Mouse (Mus musculus) forebrain, embryonic 14.5 days (tissue): ENCODE data around the gene Chn1. TPM values are rescaled to one million over a fixed set of nuclear protein-coding genes. Genes with fewer than 3 reads are reported as not detected.

Experiments used
- ATAC-seq: fragments of 200-750 bp; cut with Nextera tagmentation; 2 replicates; pipeline ENCODE4 v1.8.0; 2017; ENCODE audit warnings: mild to moderate bottlenecking, moderate library complexity
- DNase-seq: peaks from one replicate; pipeline ENCODE4 v3.0.0-alpha.2; 2015; ENCODE audit warnings: low spot score
- H3K27ac ChIP-seq: fragments of 300-500 bp; sonication (generic); 2 replicates; pipeline ENCODE4 v1.5.1; 2014; ENCODE audit warnings: low read depth, mild to moderate bottlenecking, control low read depth, low read length, moderate library complexity
- H3K27me3 ChIP-seq: fragments of 300-500 bp; sonication (generic); replicated peaks from 2 replicates; pipeline ENCODE4 v1.6.1; 2014; ENCODE audit warnings: low read length, control low read depth, mixed read lengths; ENCODE audit not compliant: control insufficient read depth, insufficient read depth
- H3K36me3 ChIP-seq: fragments of 300-500 bp; sonication (generic); 2 replicates; pipeline ENCODE4 v1.6.1; 2014; ENCODE audit warnings: low read length, control low read depth; ENCODE audit not compliant: control insufficient read depth, insufficient read depth
- H3K4me1 ChIP-seq: fragments of 300-500 bp; sonication (generic); 2 replicates; pipeline ENCODE4 v1.6.1; 2014; ENCODE audit warnings: antibody characterized with exemption, low read length, control low read depth; ENCODE audit not compliant: control insufficient read depth, insufficient read depth
- H3K4me2 ChIP-seq: fragments of 300-500 bp; sonication (generic); 2 replicates; pipeline ENCODE4 v1.6.1; 2014; ENCODE audit warnings: mild to moderate bottlenecking, control low read depth, low read length
- H3K4me3 ChIP-seq: fragments of 300-500 bp; sonication (generic); 2 replicates; pipeline ENCODE4 v1.5.1; 2014; ENCODE audit warnings: low read depth, low read length, control low read depth
- H3K9ac ChIP-seq: fragments of 300-500 bp; sonication (generic); 2 replicates; pipeline ENCODE4 v1.6.1; 2014; ENCODE audit warnings: mild to moderate bottlenecking, low read length, control low read depth, moderate library complexity
- H3K9me3 ChIP-seq: fragments of 300-500 bp; sonication (generic); replicated peaks from 2 replicates; pipeline ENCODE4 v1.6.1; 2016; ENCODE audit warnings: low read length, control low read depth, mixed read lengths; ENCODE audit not compliant: control insufficient read depth
- WGBS: fragments of 180-500 bp; shearing (Covaris S2); extraction: QIAGEN DNeasy Blood & Tissue Kit; methylation state at CpG from one replicate; pipeline ENCODE4 v1.1.7; 2014; 5-methylcytosine and 5-hydroxymethylcytosine counted together
- polyA plus RNA-seq: library from polyadenylated mRNA; unstranded; fragments of >200 nt; fragmentation: Nextera tagmentation; extraction: Ambion mirVana; gene quantifications from 2 replicates; pipeline ENCODE4 v1.2.1, GENCODE M21; 2014

Gene Chn1
- polyA plus RNA-seq, 1 experiment from 2014 or later = 93.5 TPM

- Histone ChIP-seq H3K9ac (0 out of 2 replicates have a peak overlapping the region, but pooled peaks have one; percentile 14), H3K36me3 (no peaks in the 10 kb centered on the region), H3K27ac (no peak overlapping the region), H3K27me3 (no peaks in the 10 kb centered on the region), H3K4me3 (0 out of 2 replicates have a peak overlapping the region, but pooled peaks have one; percentile 4), H3K4me2 (peak overlapping the region; percentile 34), H3K9me3 (no peaks in the 10 kb centered on the region), H3K4me1 (peaks cover 12% of the 10 kb centered on the region)
- DNase-seq = peak; percentile 62
- WGBS = 46% methylated on average over 18 of the region's 18 CpGs
- peak; percentile 89 for ATAC-seq
These were observed 115.2 kb downstream of the Chn1 start for GRCm38 (mm10) chr2:73659726-73660565.

GRCm38 (mm10) chr2:73659041-73659440, 116.1 kb downstream of the Chn1 start:
- WGBS = 72% methylated on average over 8 of the region's 8 CpGs
- no peak overlapping the region for H3K27ac ChIP-seq
- H3K4me3 ChIP-seq = no peak overlapping the region
- no peaks in the 10 kb centered on the region for H3K36me3 ChIP-seq
- DNase-seq = no peak
- peak; percentile 24; the same call in 1 of the 2 replicates for ATAC-seq
- no peaks in the 10 kb centered on the region for H3K9me3 ChIP-seq
- peaks cover 12% of the 10 kb centered on the region for H3K4me1 ChIP-seq
- H3K9ac ChIP-seq = no peak overlapping the region
- no peaks in the 10 kb centered on the region for H3K27me3 ChIP-seq
- H3K4me2 ChIP-seq = no peak overlapping the region

- Histone ChIP-seq H3K27me3 (no peaks in the 10 kb centered on the region), H3K36me3 (no peaks in the 10 kb centered on the region), H3K27ac (no peak overlapping the region), H3K9me3 (no peaks in the 10 kb centered on the region), H3K9ac (no peak overlapping the region), H3K4me1 (peaks cover 12% of the 10 kb centered on the region), H3K4me2 (no peak overlapping the region), H3K4me3 (no peak overlapping the region)
- WGBS = 89% methylated on average over 3 of the region's 3 CpGs
- ATAC-seq (no peak), DNase-seq (no peak)
These were observed 117.2 kb downstream of the Chn1 start for GRCm38 (mm10) chr2:73657961-73658360.

GRCm38 (mm10) chr2:73657151-73657550, 118.0 kb downstream of the Chn1 start:
- Histone ChIP-seq H3K4me2 (no peak overlapping the region), H3K27me3 (no peaks in the 10 kb centered on the region), H3K9ac (no peak overlapping the region), H3K9me3 (no peaks in the 10 kb centered on the region), H3K4me1 (peaks cover 12% of the 10 kb centered on the region), H3K36me3 (no peaks in the 10 kb centered on the region), H3K4me3 (no peak overlapping the region), H3K27ac (no peak overlapping the region)
- DNase-seq = no peak
- 64% methylated on average over 7 of the region's 7 CpGs for WGBS
- no peak; the same call in 1 of the 2 replicates for ATAC-seq

GRCm38 (mm10) chr2:73655663-73656062, 119.5 kb downstream of the Chn1 start:
- Histone ChIP-seq H3K4me1 (peaks cover 9% of the 10 kb centered on the region), H3K36me3 (no peaks in the 10 kb centered on the region), H3K9me3 (no peaks in the 10 kb centered on the region), H3K4me3 (no peak overlapping the region), H3K27me3 (no peaks in the 10 kb centered on the region), H3K9ac (no peak overlapping the region), H3K4me2 (no peak overlapping the region), H3K27ac (no peak overlapping the region)
- 77% methylated on average over 4 of the region's 4 CpGs for WGBS
- no peak for ATAC-seq
- no peak for DNase-seq

- 95% methylated on average over 1 of the region's 1 CpGs for WGBS
- Histone ChIP-seq H3K9ac (no peak overlapping the region), H3K27me3 (no peaks in the 10 kb centered on the region), H3K9me3 (no peaks in the 10 kb centered on the region), H3K4me3 (no peak overlapping the region), H3K4me1 (peaks cover under 1% of the 10 kb centered on the region), H3K4me2 (no peak overlapping the region), H3K36me3 (no peaks in the 10 kb centered on the region), H3K27ac (no peak overlapping the region)
- DNase-seq (no peak), ATAC-seq (no peak)
These were observed 120.3 kb downstream of the Chn1 start for GRCm38 (mm10) chr2:73654892-73655243.

GRCm38 (mm10) chr2:73654059-73654891, 120.9 kb downstream of the Chn1 start:
- Histone ChIP-seq H3K36me3 (no peaks in the 10 kb centered on the region), H3K9ac (no peak overlapping the region), H3K4me2 (no peak overlapping the region), H3K27ac (no peak overlapping the region), H3K9me3 (no peaks in the 10 kb centered on the region), H3K4me1 (no peaks in the 10 kb centered on the region; the same call in 1 of the 2 replicates), H3K4me3 (no peak overlapping the region), H3K27me3 (no peaks in the 10 kb centered on the region)
- whole genome bisulfite sequencing = 80% methylated on average over 4 of the region's 4 CpGs
- DNase-seq (no peak), ATAC-seq (no peak)

GRCm38 (mm10) chr2:73637688-73638087, 137.5 kb downstream of the Chn1 start:
- H3K9ac ChIP-seq = no peak overlapping the region
- no peaks in the 10 kb centered on the region for H3K9me3 ChIP-seq
- no peaks in the 10 kb centered on the region for H3K36me3 ChIP-seq
- no peak overlapping the region for H3K4me2 ChIP-seq
- WGBS = 94% methylated on average over 6 of the region's 6 CpGs
- no peaks in the 10 kb centered on the region for H3K27me3 ChIP-seq
- H3K4me1 ChIP-seq = no peaks in the 10 kb centered on the region
- ATAC-seq = no peak
- H3K27ac ChIP-seq = no peak overlapping the region
- no peak overlapping the region for H3K4me3 ChIP-seq
- DNase-seq = no peak
